Mouse (Mus musculus): Measurements from ENCODE around the gene Gale. TPM values are rescaled to one million over a fixed set of nuclear protein-coding genes. Genes with fewer than 3 reads are reported as not detected.
"Not testable (repeated sequence)": the region's sequence is repeated elsewhere in the genome, so short reads cannot be mapped to it uniquely, and the experiment has no call there.

Gale gene
- polyA plus RNA-seq, 1 experiment from 2014 or later: 62.2 TPM

- Histone ChIP-seq H3K4me2 (ENCODE audit: low read length) (no peak overlapping the region), H3K27me3 (replicated peaks; ENCODE audit: control insufficient read depth, insufficient read depth, low read length) (no peaks in the 10 kb centered on the region), H3K27ac (ENCODE audit: low read depth) (no peak overlapping the region), H3K4me3 (ENCODE audit: low read depth, low read length) (no peak overlapping the region), H3K36me3 (ENCODE audit: control insufficient read depth, insufficient read depth, low read length) (peaks cover 46% of the 10 kb centered on the region), H3K9me3 (ENCODE audit: control insufficient read depth, low read length) (no peaks in the 10 kb centered on the region), H3K4me1 (replicated peaks; ENCODE audit: control insufficient read depth, insufficient read depth, low read length) (peaks cover 20% of the 10 kb centered on the region), H3K9ac (ENCODE audit: low read length) (no peak overlapping the region)
- 87% methylated on average over 13 of the region's 13 CpGs for WGBS
- DNase-seq (ENCODE audit: low spot score) (no peak), ATAC-seq (replicated peaks; ENCODE audit: low FRiP score, low TSS enrichment, low read depth) (no peak)
Observed at GRCm38 (mm10) chr4:135969070-135969750, 5.7 kb downstream of the Gale start.

DNA sequence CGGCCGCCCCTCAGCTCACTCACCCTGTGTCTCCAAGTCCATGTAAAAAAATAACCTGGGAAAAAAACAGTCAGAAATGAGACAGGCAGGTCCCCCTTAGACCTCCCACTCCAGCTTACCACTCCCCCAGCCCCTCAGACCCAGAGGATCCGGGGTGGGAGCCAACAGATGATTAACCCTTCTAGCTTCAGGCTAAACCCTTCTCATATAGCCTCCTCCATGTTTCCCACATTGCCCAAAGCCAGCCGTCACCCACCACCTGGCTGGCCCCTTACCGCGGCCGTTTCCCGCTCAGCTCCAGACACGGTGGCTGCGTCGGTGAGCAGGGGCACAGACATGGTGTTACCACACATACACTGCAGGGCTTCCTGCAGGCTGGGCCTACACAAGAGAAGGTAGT, 7.1 kb downstream of the Gale start:
- Histone ChIP-seq H3K27me3 (replicated peaks; ENCODE audit: control insufficient read depth, insufficient read depth, low read length) (no peaks in the 10 kb centered on the region), H3K4me1 (replicated peaks; ENCODE audit: control insufficient read depth, insufficient read depth, low read length) (peaks cover 14% of the 10 kb centered on the region), H3K36me3 (ENCODE audit: control insufficient read depth, insufficient read depth, low read length) (peaks cover 57% of the 10 kb centered on the region), H3K27ac (ENCODE audit: low read depth) (no peak overlapping the region), H3K9me3 (ENCODE audit: control insufficient read depth, low read length) (no peaks in the 10 kb centered on the region), H3K9ac (ENCODE audit: low read length) (no peak overlapping the region), H3K4me3 (ENCODE audit: low read depth, low read length) (no peak overlapping the region), H3K4me2 (ENCODE audit: low read length) (no peak overlapping the region)
- 90% methylated on average over 11 of the region's 11 CpGs for WGBS
- no peak for ATAC-seq (replicated peaks; ENCODE audit: low FRiP score, low TSS enrichment, low read depth)
- DNase-seq (ENCODE audit: low spot score): no peak

GRCm38 (mm10) chr4:135971805-135972555, 8.5 kb downstream of the Gale start:
- DNase-seq (ENCODE audit: low spot score) (peak; percentile 69), ATAC-seq (replicated peaks; ENCODE audit: low FRiP score, low TSS enrichment, low read depth) (peak; percentile 37)
- peaks cover 14% of the 10 kb centered on the region for H3K4me1 ChIP-seq (replicated peaks; ENCODE audit: control insufficient read depth, insufficient read depth, low read length)
- peak overlapping the region; percentile 85 for H3K9ac ChIP-seq (ENCODE audit: low read length)
- peak overlapping the region; percentile 99 for H3K4me3 ChIP-seq (ENCODE audit: low read depth, low read length)
- H3K27ac ChIP-seq (ENCODE audit: low read depth): peak overlapping the region; percentile 33; the same call in 1 of the 2 replicates
- H3K9me3 ChIP-seq (ENCODE audit: control insufficient read depth, low read length): no peaks in the 10 kb centered on the region
- peak overlapping the region; percentile 79 for H3K4me2 ChIP-seq (ENCODE audit: low read length)
- WGBS: under 1% methylated on average over 35 of the region's 35 CpGs
- H3K27me3 ChIP-seq (replicated peaks; ENCODE audit: control insufficient read depth, insufficient read depth, low read length): no peaks in the 10 kb centered on the region
- H3K36me3 ChIP-seq (ENCODE audit: control insufficient read depth, insufficient read depth, low read length): peaks cover 59% of the 10 kb centered on the region

DNA sequence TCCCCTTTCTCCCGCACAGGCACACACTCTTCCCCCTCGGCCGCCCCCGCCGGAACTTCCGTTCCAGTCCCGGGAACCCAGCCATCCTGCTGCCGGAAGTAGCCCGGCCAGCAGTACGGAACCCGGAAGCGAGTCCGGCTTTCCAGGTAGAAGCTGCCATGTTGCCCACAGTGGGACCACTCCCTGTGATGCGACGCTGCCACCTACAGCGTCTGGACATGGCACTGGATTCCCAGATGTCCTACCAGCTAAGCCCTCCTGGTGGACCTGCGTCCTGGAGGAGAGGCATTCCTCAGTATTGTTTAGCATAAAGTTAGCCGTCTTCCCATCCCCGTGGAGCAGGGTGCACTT, 9.0 kb downstream of the Gale start, which contains the start of gene Lypla2:
TSS of gene Lypla2 (minus strand) at position 71 of the 351 bp plus-strand sequence.
- 2% methylated on average over 19 of the region's 19 CpGs for whole genome bisulfite sequencing
- H3K27me3 ChIP-seq (replicated peaks; ENCODE audit: control insufficient read depth, insufficient read depth, low read length): no peaks in the 10 kb centered on the region
- peak within 1 kb of the TSS; percentile 33; the same call in 1 of the 2 replicates for H3K27ac ChIP-seq (ENCODE audit: low read depth)
- H3K36me3 ChIP-seq (ENCODE audit: control insufficient read depth, insufficient read depth, low read length): peaks cover 58% of the 10 kb centered on the region
- H3K9ac ChIP-seq (ENCODE audit: low read length): peak within 1 kb of the TSS; percentile 85
- H3K4me2 ChIP-seq (ENCODE audit: low read length): peak within 1 kb of the TSS; percentile 79
- peak; percentile 78 for ATAC-seq (replicated peaks; ENCODE audit: low FRiP score, low TSS enrichment, low read depth)
- no peaks in the 10 kb centered on the region for H3K9me3 ChIP-seq (ENCODE audit: control insufficient read depth, low read length)
- H3K4me3 ChIP-seq (ENCODE audit: low read depth, low read length): peak within 1 kb of the TSS; percentile 99
- peak; percentile 87 for DNase-seq (ENCODE audit: low spot score)
- H3K4me1 ChIP-seq (replicated peaks; ENCODE audit: control insufficient read depth, insufficient read depth, low read length): peaks cover 14% of the 10 kb centered on the region

- Histone ChIP-seq H3K4me2 (ENCODE audit: low read length) (peak overlapping the region; percentile 79), H3K27me3 (replicated peaks; ENCODE audit: control insufficient read depth, insufficient read depth, low read length) (no peaks in the 10 kb centered on the region), H3K9me3 (ENCODE audit: control insufficient read depth, low read length) (no peaks in the 10 kb centered on the region), H3K36me3 (ENCODE audit: control insufficient read depth, insufficient read depth, low read length) (peaks cover 52% of the 10 kb centered on the region), H3K4me1 (replicated peaks; ENCODE audit: control insufficient read depth, insufficient read depth, low read length) (peaks cover 14% of the 10 kb centered on the region), H3K4me3 (ENCODE audit: low read depth, low read length) (peak overlapping the region; percentile 99), H3K9ac (ENCODE audit: low read length) (no peak overlapping the region), H3K27ac (ENCODE audit: low read depth) (no peak overlapping the region)
- WGBS: 65% methylated on average over 13 of the region's 13 CpGs
- DNase-seq (ENCODE audit: low spot score) (no peak), ATAC-seq (replicated peaks; ENCODE audit: low FRiP score, low TSS enrichment, low read depth) (0 out of 2 replicates have a peak, but pooled peaks have one; percentile 16)
Observed at GRCm38 (mm10) chr4:135972911-135973811, 9.6 kb downstream of the Gale start.

DNA sequence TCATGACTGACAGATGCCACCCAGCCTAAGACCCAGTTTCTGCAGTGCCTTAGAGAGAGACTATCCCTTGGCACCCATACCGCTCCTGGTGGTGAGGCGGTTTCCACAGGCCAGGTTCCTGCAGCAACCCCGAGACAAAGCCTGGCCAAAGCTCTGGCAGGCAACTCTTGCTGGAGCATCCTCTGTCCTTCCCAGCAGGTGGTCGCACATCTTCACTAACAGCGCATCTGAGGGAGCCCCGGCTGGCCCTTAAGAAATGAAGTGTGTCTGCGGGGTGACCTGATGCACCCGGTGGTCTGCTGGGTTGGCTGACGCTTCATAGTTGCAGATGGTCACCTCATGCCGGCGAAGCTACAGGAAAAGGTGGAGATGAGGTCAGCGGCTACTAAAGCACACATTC, 12.6 kb downstream of the Gale start:
- no peak for ATAC-seq (replicated peaks; ENCODE audit: low FRiP score, low TSS enrichment, low read depth)
- Histone ChIP-seq H3K36me3 (ENCODE audit: control insufficient read depth, insufficient read depth, low read length) (peaks cover 37% of the 10 kb centered on the region), H3K27ac (ENCODE audit: low read depth) (no peak overlapping the region), H3K4me1 (replicated peaks; ENCODE audit: control insufficient read depth, insufficient read depth, low read length) (peaks cover 14% of the 10 kb centered on the region), H3K4me2 (ENCODE audit: low read length) (no peak overlapping the region), H3K27me3 (replicated peaks; ENCODE audit: control insufficient read depth, insufficient read depth, low read length) (no peaks in the 10 kb centered on the region), H3K9ac (ENCODE audit: low read length) (no peak overlapping the region), H3K4me3 (ENCODE audit: low read depth, low read length) (no peak overlapping the region), H3K9me3 (ENCODE audit: control insufficient read depth, low read length) (no peaks in the 10 kb centered on the region)
- DNase-seq (ENCODE audit: low spot score): no peak
- WGBS: 94% methylated on average over 12 of the region's 12 CpGs

DNA sequence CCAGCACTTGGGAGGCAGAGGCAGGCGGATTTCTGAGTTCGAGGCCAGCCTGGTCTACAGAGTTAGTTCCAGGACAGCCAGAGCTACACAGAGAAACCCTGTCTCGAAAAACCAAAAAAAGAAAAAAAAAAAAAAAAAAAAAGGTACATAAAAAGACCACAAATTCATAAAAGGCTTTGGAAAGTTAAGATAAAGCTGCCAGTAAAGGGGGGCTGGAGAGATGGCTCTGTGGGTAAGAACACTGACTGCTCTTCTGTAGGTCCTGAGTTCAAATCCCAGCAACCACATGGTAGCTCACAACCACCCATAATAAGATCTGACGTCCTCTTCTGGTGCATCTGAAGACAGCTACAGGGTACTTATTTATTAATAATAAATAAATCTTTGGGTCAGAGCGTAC, 16.7 kb downstream of the Gale start:
- H3K9me3 ChIP-seq (ENCODE audit: control insufficient read depth, low read length); H3K4me3 ChIP-seq (ENCODE audit: low read depth, low read length); H3K27me3 ChIP-seq (replicated peaks; ENCODE audit: control insufficient read depth, insufficient read depth, low read length); H3K27ac ChIP-seq (ENCODE audit: low read depth); H3K9ac ChIP-seq (ENCODE audit: low read length); DNase-seq (ENCODE audit: low spot score); H3K4me2 ChIP-seq (ENCODE audit: low read length); H3K4me1 ChIP-seq (replicated peaks; ENCODE audit: control insufficient read depth, insufficient read depth, low read length); ATAC-seq (replicated peaks; ENCODE audit: low FRiP score, low TSS enrichment, low read depth): not testable (repeated sequence)
- H3K36me3 ChIP-seq (ENCODE audit: control insufficient read depth, insufficient read depth, low read length): peaks cover 57% of the 10 kb centered on the region
- whole genome bisulfite sequencing: 92% methylated on average over 5 of the region's 5 CpGs

GRCm38 (mm10) chr4:135981524-135982063, 18.1 kb downstream of the Gale start:
- peaks cover 46% of the 10 kb centered on the region for H3K36me3 ChIP-seq (ENCODE audit: control insufficient read depth, insufficient read depth, low read length)
- no peak for ATAC-seq (replicated peaks; ENCODE audit: low FRiP score, low TSS enrichment, low read depth)
- H3K27me3 ChIP-seq (replicated peaks; ENCODE audit: control insufficient read depth, insufficient read depth, low read length): no peaks in the 10 kb centered on the region
- no peak overlapping the region for H3K4me2 ChIP-seq (ENCODE audit: low read length)
- DNase-seq (ENCODE audit: low spot score): no peak
- peaks cover 11% of the 10 kb centered on the region for H3K4me1 ChIP-seq (replicated peaks; ENCODE audit: control insufficient read depth, insufficient read depth, low read length)
- H3K9ac ChIP-seq (ENCODE audit: low read length): no peak overlapping the region
- H3K9me3 ChIP-seq (ENCODE audit: control insufficient read depth, low read length): no peaks in the 10 kb centered on the region
- H3K27ac ChIP-seq (ENCODE audit: low read depth): no peak overlapping the region
- no peak overlapping the region for H3K4me3 ChIP-seq (ENCODE audit: low read depth, low read length)
- WGBS: 80% methylated on average over 7 of the region's 7 CpGs

Measured in intestine, embryonic 14.5 days (tissue).